Mouse (Mus musculus) liver, embryonic 16.5 days (tissue): ENCODE results near the gene Prodh2. TPM values are rescaled to one million over a fixed set of nuclear protein-coding genes. Genes with fewer than 3 reads are reported as not detected.
A peak's percentile ranks its signal among the peaks of the same experiment; 100 is the strongest.

Source experiments
- ATAC-seq: fragments of 200-750 bp; cut with Nextera tagmentation; 2 replicates; pipeline ENCODE4 v1.8.0; 2017; ENCODE audit warnings: low read depth, mild to moderate bottlenecking, moderate number of reproducible peaks, moderate library complexity
- H3K27ac ChIP-seq: fragments of 300-500 bp; sonication (generic); 2 replicates; pipeline ENCODE4 v1.5.1; 2014; ENCODE audit warnings: mild to moderate bottlenecking, low read length
- H3K27me3 ChIP-seq: fragments of 300-500 bp; sonication (generic); 2 replicates; pipeline ENCODE4 v1.6.1; 2014; ENCODE audit warnings: low read depth, low read length, mixed read lengths; ENCODE audit not compliant: control insufficient read depth, insufficient read depth
- H3K36me3 ChIP-seq: fragments of 300-500 bp; sonication (generic); 2 replicates; pipeline ENCODE4 v1.6.1; 2014; ENCODE audit warnings: mild to moderate bottlenecking; ENCODE audit not compliant: control insufficient read depth, insufficient read depth
- H3K4me1 ChIP-seq: fragments of 300-500 bp; sonication (generic); 2 replicates; pipeline ENCODE4 v1.6.1; 2014; ENCODE audit warnings: low read depth, low read length, mixed read lengths; ENCODE audit not compliant: control insufficient read depth
- H3K4me2 ChIP-seq: fragments of 300-500 bp; sonication (generic); 2 replicates; pipeline ENCODE4 v1.6.1; 2014; ENCODE audit warnings: low read depth, low read length, mixed read lengths
- H3K4me3 ChIP-seq: fragments of 300-500 bp; sonication (generic); 2 replicates; pipeline ENCODE4 v1.5.1; 2014; ENCODE audit warnings: low read depth, mild to moderate bottlenecking, low read length
- H3K9ac ChIP-seq: fragments of 300-500 bp; sonication (generic); 2 replicates; pipeline ENCODE4 v1.6.1; 2014; ENCODE audit warnings: low read depth, low read length
- H3K9me3 ChIP-seq: fragments of 300-500 bp; sonication (generic); replicated peaks from 2 replicates; pipeline ENCODE4 v1.6.1; 2016; ENCODE audit warnings: low read length; ENCODE audit not compliant: control insufficient read depth
- whole genome bisulfite sequencing: fragments of 180-500 bp; shearing (Covaris S2); extraction: QIAGEN DNeasy Blood & Tissue Kit; methylation state at CpG from one replicate; pipeline ENCODE4 v1.1.7; 2014; ENCODE audit not compliant: insufficient replicate concordance; 5-methylcytosine and 5-hydroxymethylcytosine counted together
- polyA plus RNA-seq: library from polyadenylated mRNA; unstranded; fragments of >200 nt; fragmentation: Nextera tagmentation; extraction: Ambion mirVana; gene quantifications from 2 replicates; pipeline ENCODE4 v1.2.1, GENCODE M21; 2015

Gene Prodh2
- polyA plus RNA-seq, 1 experiment from 2014 or later, result 85.2 TPM

DNA sequence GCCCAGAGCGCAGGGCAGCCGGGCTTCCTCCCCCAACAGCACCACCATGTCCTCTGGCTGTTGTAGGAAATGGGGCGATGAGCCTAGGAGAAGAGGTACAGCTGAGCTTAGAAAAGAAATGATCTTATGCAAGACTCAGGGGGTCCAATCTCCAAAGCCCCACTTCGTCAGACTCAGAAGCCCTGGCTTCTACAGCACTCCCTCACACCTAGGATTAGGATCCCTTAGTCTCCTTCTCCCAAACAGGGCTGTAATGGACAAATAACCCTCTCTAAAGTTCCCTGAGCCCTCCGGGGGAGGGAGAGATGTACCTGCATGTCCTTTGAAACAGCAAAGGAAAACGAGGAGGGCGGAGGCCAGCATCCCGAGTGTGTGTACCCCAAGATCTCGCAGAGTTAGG lies 36.9 kb upstream of the Prodh2 start:
- Histone ChIP-seq H3K4me2 (no peak overlapping the region), H3K36me3 (no peaks in the 10 kb centered on the region), H3K4me1 (peaks cover 7% of the 10 kb centered on the region), H3K9me3 (no peaks in the 10 kb centered on the region), H3K27ac (no peak overlapping the region), H3K27me3 (peaks cover 73% of the 10 kb centered on the region), H3K4me3 (no peak overlapping the region), H3K9ac (no peak overlapping the region)
- no peak for ATAC-seq
- WGBS, result under 1% methylated on average over 9 of the region's 9 CpGs

- H3K9me3 ChIP-seq, result no peaks in the 10 kb centered on the region
- no peaks in the 10 kb centered on the region for H3K36me3 ChIP-seq
- no peak overlapping the region for H3K9ac ChIP-seq
- no peak overlapping the region for H3K27ac ChIP-seq
- peaks cover 7% of the 10 kb centered on the region for H3K4me1 ChIP-seq
- H3K4me2 ChIP-seq, result no peak overlapping the region
- no peak for ATAC-seq
- H3K27me3 ChIP-seq, result peaks cover 73% of the 10 kb centered on the region
- H3K4me3 ChIP-seq, result no peak overlapping the region
- 1% methylated on average over 31 of the region's 31 CpGs for WGBS
Measured at GRCm38 (mm10) chr7:30456911-30457628, 36.4 kb upstream of the Prodh2 start.

DNA sequence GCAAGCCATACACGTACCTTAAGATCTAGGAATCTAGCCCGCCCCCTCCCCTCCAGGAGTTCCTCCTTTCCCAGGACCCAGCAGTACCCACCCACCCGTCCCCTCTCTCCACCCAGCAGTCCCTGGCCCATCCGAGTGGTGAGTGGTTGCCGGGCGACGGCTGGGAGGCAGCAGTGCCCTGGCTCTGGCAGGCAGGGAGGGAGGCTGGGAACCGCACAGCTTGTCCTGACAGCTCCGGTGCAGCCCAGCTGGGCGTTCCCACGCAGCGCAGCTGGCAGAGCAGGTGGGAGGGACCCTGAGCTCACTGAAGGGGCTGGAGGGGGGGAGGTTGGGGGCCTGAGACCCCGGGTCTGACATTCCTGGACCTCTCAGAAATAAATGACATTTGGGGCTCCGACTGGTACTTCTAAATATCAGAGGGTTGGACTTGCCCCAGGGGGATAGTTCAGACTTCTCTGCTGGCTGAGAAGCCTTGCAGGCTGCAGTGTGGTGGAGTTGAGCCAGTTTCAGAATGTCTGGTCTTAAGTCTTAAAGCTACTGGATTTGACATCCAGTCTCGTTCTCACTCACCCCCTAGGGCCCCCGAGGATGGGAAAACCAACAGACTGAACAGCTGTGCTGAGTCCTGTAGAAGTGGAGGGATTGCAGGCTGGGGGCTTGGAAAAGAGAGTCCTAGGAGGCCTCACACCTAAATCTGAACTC lies 35.6 kb upstream of the Prodh2 start, which contains the start of the genes Kirrel2 and Nphs1:
TSS of gene Kirrel2 (minus strand) at position 62 of the 702 bp plus-strand sequence.
TSS of gene Nphs1 (plus strand) at position 687 of the 702 bp plus-strand sequence.
- no peak for ATAC-seq

DNA sequence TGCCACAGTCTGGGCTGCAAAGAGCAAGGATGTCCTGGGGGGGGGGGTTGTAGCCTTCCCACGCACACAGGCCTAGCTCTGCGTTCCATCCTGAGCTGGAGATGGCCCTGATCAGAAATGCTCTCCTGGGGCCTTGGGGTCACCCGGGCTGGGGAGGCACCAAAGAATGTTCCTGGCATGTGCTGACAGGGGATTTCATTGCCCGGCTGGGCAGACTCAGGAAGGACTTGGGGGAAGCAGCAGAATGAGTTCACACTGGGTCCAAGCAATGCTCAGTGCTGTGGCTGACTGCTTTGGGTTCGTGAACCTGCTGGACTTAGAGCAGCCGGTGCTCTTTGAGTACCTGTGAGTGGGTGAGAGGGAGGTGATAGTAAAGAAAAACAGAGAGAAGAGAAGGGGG lies 33.9 kb upstream of the Prodh2 start:
- H3K4me3 ChIP-seq, result no peak overlapping the region

More for the DNA sequence above, 35.6 kb upstream of the Prodh2 start, which contains the start of the genes Kirrel2 and Nphs1:
- Histone ChIP-seq H3K27me3 (peaks cover 69% of the 10 kb centered on the region), H3K4me3 (no peak within 1 kb of the TSS), H3K27ac (no peak within 1 kb of the TSS), H3K36me3 (no peaks in the 10 kb centered on the region), H3K4me2 (no peak within 1 kb of the TSS), H3K4me1 (peaks cover 7% of the 10 kb centered on the region), H3K9me3 (no peaks in the 10 kb centered on the region), H3K9ac (no peak within 1 kb of the TSS)
- 4% methylated on average over 16 of the region's 16 CpGs for WGBS

GRCm38 (mm10) chr7:30463568-30463967 lies 29.9 kb upstream of the Prodh2 start:
- Histone ChIP-seq H3K27me3 (peaks cover 52% of the 10 kb centered on the region), H3K36me3 (no peaks in the 10 kb centered on the region), H3K4me2 (no peak overlapping the region), H3K27ac (no peak overlapping the region), H3K4me1 (no peaks in the 10 kb centered on the region), H3K4me3 (no peak overlapping the region), H3K9me3 (no peaks in the 10 kb centered on the region), H3K9ac (no peak overlapping the region)
- ATAC-seq, result no peak
- WGBS, result 31% methylated on average over 7 of the region's 7 CpGs

More for the DNA sequence above, 33.9 kb upstream of the Prodh2 start:
- Histone ChIP-seq H3K27ac (no peak overlapping the region), H3K9me3 (no peaks in the 10 kb centered on the region), H3K36me3 (no peaks in the 10 kb centered on the region), H3K4me1 (no peaks in the 10 kb centered on the region), H3K4me2 (no peak overlapping the region), H3K27me3 (peaks cover 58% of the 10 kb centered on the region), H3K9ac (no peak overlapping the region)
- ATAC-seq, result no peak
- 27% methylated on average over 6 of the region's 6 CpGs for WGBS

DNA sequence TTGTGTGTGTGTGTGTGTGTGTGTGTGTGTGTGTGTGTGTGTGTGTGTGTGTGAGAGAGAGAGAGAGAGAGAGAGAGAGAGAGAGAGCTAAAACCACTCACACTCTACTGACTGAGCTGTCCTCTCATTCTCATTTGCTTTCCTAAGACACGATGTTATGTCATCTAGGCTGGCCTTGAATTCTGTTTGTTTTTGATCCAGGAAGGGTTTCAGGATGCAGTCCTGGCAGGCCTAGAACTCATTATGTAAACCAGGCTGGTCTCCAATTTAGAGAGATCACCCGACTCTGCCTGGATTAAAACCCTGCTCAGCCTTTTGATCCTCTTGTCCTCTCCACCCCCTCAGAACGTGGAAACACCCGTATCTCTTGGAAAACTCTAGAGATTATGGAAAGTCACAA lies 29.4 kb upstream of the Prodh2 start:
- Histone ChIP-seq H3K36me3 (no peaks in the 10 kb centered on the region), H3K4me1 (no peaks in the 10 kb centered on the region), H3K9me3 (no peaks in the 10 kb centered on the region), H3K9ac (no peak overlapping the region), H3K4me2 (no peak overlapping the region), H3K27ac (no peak overlapping the region), H3K4me3 (no peak overlapping the region), H3K27me3 (peaks cover 51% of the 10 kb centered on the region)
- no peak for ATAC-seq
- WGBS, result 18% methylated on average over 4 of the region's 4 CpGs

DNA sequence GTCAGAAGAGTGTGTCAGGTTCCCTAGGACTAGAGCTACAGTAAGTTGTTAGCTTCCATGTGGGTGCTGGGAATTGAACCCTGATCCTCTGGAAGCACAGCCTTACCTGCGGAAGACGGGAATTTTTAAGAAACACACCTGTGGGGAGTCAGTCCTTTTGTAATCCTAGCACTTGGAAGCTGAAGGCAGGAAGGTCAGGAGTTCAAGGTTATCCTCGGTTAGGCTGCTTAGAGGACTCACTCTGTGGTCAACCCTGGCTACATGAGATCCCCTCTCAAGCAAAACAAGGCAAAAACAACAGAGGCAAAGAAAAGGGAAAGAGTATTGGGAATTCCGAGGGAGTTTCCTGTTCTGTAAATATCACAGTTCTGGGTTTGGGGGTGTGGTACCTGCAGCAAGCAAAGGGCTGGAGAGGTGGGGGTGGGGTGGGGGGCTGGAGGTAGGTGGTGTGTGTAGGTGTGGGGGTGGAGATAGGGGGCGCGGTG lies 28.6 kb upstream of the Prodh2 start:
- H3K27me3 ChIP-seq, result peaks cover 51% of the 10 kb centered on the region
- 10% methylated on average over 6 of the region's 6 CpGs for WGBS
- no peak for ATAC-seq

DNA sequence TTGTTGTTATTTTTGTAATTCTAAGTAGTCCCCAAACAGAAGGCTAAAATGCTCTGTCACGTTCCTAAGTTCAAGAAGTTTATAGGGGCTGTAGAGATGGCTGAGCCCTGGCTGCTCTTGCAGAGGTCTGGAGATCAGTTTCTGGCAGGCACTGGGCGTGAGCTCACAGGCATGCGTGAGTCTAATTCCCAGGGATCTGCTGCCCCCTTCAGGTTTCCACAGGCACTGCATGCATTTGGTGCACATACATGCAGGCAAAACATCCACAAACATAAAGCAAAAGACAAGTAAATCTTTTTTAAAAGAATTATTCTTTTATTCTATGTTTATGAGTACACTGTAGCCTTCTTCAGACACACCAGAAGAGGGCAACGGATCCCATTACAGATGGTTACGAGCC lies 21.0 kb upstream of the Prodh2 start:
- no peaks in the 10 kb centered on the region; the same call in 1 of the 2 replicates for H3K4me1 ChIP-seq
- H3K27ac ChIP-seq, result no peak overlapping the region
- no peaks in the 10 kb centered on the region for H3K9me3 ChIP-seq
- WGBS, result 33% methylated on average over 5 of the region's 5 CpGs
- H3K4me2 ChIP-seq, result no peak overlapping the region
- no peaks in the 10 kb centered on the region for H3K36me3 ChIP-seq
- peaks cover 5% of the 10 kb centered on the region for H3K27me3 ChIP-seq
- H3K9ac ChIP-seq, result no peak overlapping the region
- H3K4me3 ChIP-seq, result no peak overlapping the region
- no peak for ATAC-seq

More for the DNA sequence above, 28.6 kb upstream of the Prodh2 start:
- Histone ChIP-seq H3K27ac (no peak overlapping the region), H3K36me3 (no peaks in the 10 kb centered on the region), H3K4me1 (no peaks in the 10 kb centered on the region), H3K4me3 (no peak overlapping the region), H3K4me2 (no peak overlapping the region), H3K9me3 (no peaks in the 10 kb centered on the region), H3K9ac (no peak overlapping the region)

- Histone ChIP-seq H3K9ac (no peak overlapping the region), H3K4me3 (no peak overlapping the region), H3K4me1 (no peaks in the 10 kb centered on the region; the same call in 1 of the 2 replicates), H3K4me2 (no peak overlapping the region), H3K36me3 (no peaks in the 10 kb centered on the region), H3K9me3 (no peaks in the 10 kb centered on the region), H3K27me3 (no peaks in the 10 kb centered on the region), H3K27ac (peak overlapping the region; percentile 70)
- peak; percentile 87 for ATAC-seq
- WGBS, result 45% methylated on average over 4 of the region's 4 CpGs
Measured at GRCm38 (mm10) chr7:30474999-30475398, 18.4 kb upstream of the Prodh2 start.
